In genomic region chr7:19362276-19362675, GRCm38 (mm10) we compare ENCODE assay signal across 7 mouse cellular contexts. TPM values are rescaled to one million over a fixed set of nuclear protein-coding genes. Genes with fewer than 3 reads are reported as not detected.
DNase-seq lines count a peak whose midpoint lies in the region; ATAC-seq and TF ChIP-seq lines count a peak whose summit lies in the region.

No protein-coding gene starts in this region.

- no peak overlapping the region for H3K9ac ChIP-seq in lung, embryonic 16.5 days (ENCODE audit: low read length)
- H3K9ac ChIP-seq in intestine, postnatal 0 days (ENCODE audit: low read depth, low read length) = no peak overlapping the region
- no peak overlapping the region for H3K9ac ChIP-seq in stomach, embryonic 14.5 days (replicated peaks; ENCODE audit: low read depth, low read length)

- no peak for TF ChIP-seq CTCF in lung, adult 2 months (IDR thresholded peaks at IDR 0.05; ENCODE audit: insufficient read depth, low read length)
- TF ChIP-seq CTCF in intestine, postnatal 0 days (IDR thresholded peaks at IDR 0.05; ENCODE audit: low read depth) = no peak

- H3K4me2 ChIP-seq in lung, embryonic 16.5 days (ENCODE audit: low read depth, low read length) = peak overlapping the region; percentile 94; the same call in 1 of the 2 replicates
- H3K4me2 ChIP-seq in intestine, postnatal 0 days (replicated peaks; ENCODE audit: low read depth) = peak overlapping the region; percentile 96
- peak overlapping the region; percentile 96 for H3K4me2 ChIP-seq in stomach, embryonic 14.5 days (replicated peaks; ENCODE audit: low read depth, low read length)

- no peaks in the 10 kb centered on the region for H3K36me3 ChIP-seq in lung, embryonic 16.5 days (ENCODE audit: control insufficient read depth, insufficient read depth, low read length)
- peaks cover 13% of the 10 kb centered on the region for H3K36me3 ChIP-seq in heart, embryonic 10.5 days
- H3K36me3 ChIP-seq in intestine, postnatal 0 days (ENCODE audit: control insufficient read depth, insufficient read depth) = peaks cover 5% of the 10 kb centered on the region; the same call in 1 of the 2 replicates
- peaks cover 6% of the 10 kb centered on the region for H3K36me3 ChIP-seq in stomach, embryonic 14.5 days (ENCODE audit: control insufficient read depth, insufficient read depth, low read length)

- WGBS in lung, embryonic 16.5 days = 25% methylated on average over 4 of the region's 4 CpGs
- WGBS in lung, adult 2 months = 39% methylated on average over 4 of the region's 4 CpGs
- 25% methylated on average over 4 of the region's 4 CpGs for WGBS in heart, embryonic 10.5 days
- 36% methylated on average over 4 of the region's 4 CpGs for WGBS in intestine, postnatal 0 days
- WGBS in stomach, embryonic 14.5 days = 36% methylated on average over 4 of the region's 4 CpGs

- H3K9me3 ChIP-seq in lung, embryonic 16.5 days (ENCODE audit: control insufficient read depth, low read length) = no peaks in the 10 kb centered on the region
- no peaks in the 10 kb centered on the region for H3K9me3 ChIP-seq in heart, embryonic 10.5 days
- H3K9me3 ChIP-seq in intestine, postnatal 0 days (ENCODE audit: control insufficient read depth) = no peaks in the 10 kb centered on the region
- no peaks in the 10 kb centered on the region for H3K9me3 ChIP-seq in stomach, embryonic 14.5 days (ENCODE audit: control insufficient read depth, low read depth, low read length)

- no peak for TF ChIP-seq POLR2A in lung, adult 2 months (IDR thresholded peaks at IDR 0.05; ENCODE audit: borderline replicate concordance, extremely low read depth, low read depth, low read length)

- H3K27me3 ChIP-seq in lung, embryonic 16.5 days (ENCODE audit: control insufficient read depth, insufficient read depth, low read depth, low read length) = no peaks in the 10 kb centered on the region
- no peaks in the 10 kb centered on the region for H3K27me3 ChIP-seq in heart, embryonic 10.5 days (ENCODE audit: insufficient read depth, poor library complexity, severe bottlenecking)
- H3K27me3 ChIP-seq in intestine, postnatal 0 days (replicated peaks; ENCODE audit: control insufficient read depth, insufficient read depth, low read length) = no peaks in the 10 kb centered on the region
- no peaks in the 10 kb centered on the region for H3K27me3 ChIP-seq in stomach, embryonic 14.5 days (ENCODE audit: control insufficient read depth, insufficient read depth, low read length)

- no peak for DNase-seq in lung, adult 2 months
- peak; percentile 88 for DNase-seq in heart, embryonic 10.5 days (ENCODE audit: low spot score)
- DNase-seq in c-Kit-positive CD71-positive TER-119-positive erythroid progenitor cells, embryonic 14.5 days (ENCODE audit: low spot score) = no peak

- H3K4me3 ChIP-seq in lung, embryonic 16.5 days (ENCODE audit: low read length) = no peak overlapping the region
- H3K4me3 ChIP-seq in lung, adult 2 months (replicated peaks; ENCODE audit: extremely low read depth, low read depth, low read length) = no peak overlapping the region
- peak overlapping the region; percentile 73 for H3K4me3 ChIP-seq in heart, embryonic 10.5 days
- no peak overlapping the region for H3K4me3 ChIP-seq in intestine, postnatal 0 days (ENCODE audit: low read depth, low read length)
- peak overlapping the region; percentile 82; the same call in 1 of the 2 replicates for H3K4me3 ChIP-seq in stomach, embryonic 14.5 days (ENCODE audit: low read depth, low read length)

- ATAC-seq in lung, embryonic 16.5 days (ENCODE audit: low read depth) = no peak
- ATAC-seq in intestine, postnatal 0 days = no peak
- ATAC-seq in stomach, embryonic 14.5 days (ENCODE audit: insufficient number of reproducible peaks, insufficient read depth, low FRiP score, low read depth) = no peak
- ATAC-seq in cerebellum, adult (ENCODE audit: insufficient number of reproducible peaks, low FRiP score, low TSS enrichment) = no peak

- peaks cover 9% of the 10 kb centered on the region for H3K4me1 ChIP-seq in lung, embryonic 16.5 days (replicated peaks; ENCODE audit: control insufficient read depth, insufficient read depth, low read length)
- H3K4me1 ChIP-seq in lung, adult 2 months (ENCODE audit: control insufficient read depth, insufficient read depth, low read length) = peaks cover 2% of the 10 kb centered on the region; the same call in 1 of the 2 replicates
- peaks cover 59% of the 10 kb centered on the region for H3K4me1 ChIP-seq in heart, embryonic 10.5 days
- 0 out of 2 replicates have a peak, but pooled peaks cover 9% of the 10 kb centered on the region for H3K4me1 ChIP-seq in intestine, postnatal 0 days (replicated peaks; ENCODE audit: control insufficient read depth, insufficient read depth, low read length)
- peaks cover 20% of the 10 kb centered on the region for H3K4me1 ChIP-seq in stomach, embryonic 14.5 days (ENCODE audit: control insufficient read depth, insufficient read depth, low read length)

- H3K27ac ChIP-seq in lung, embryonic 16.5 days (ENCODE audit: low read length) = no peak overlapping the region
- H3K27ac ChIP-seq in heart, embryonic 10.5 days = peak overlapping the region; percentile 92
- H3K27ac ChIP-seq in intestine, postnatal 0 days (ENCODE audit: low read depth, low read length) = no peak overlapping the region
- no peak overlapping the region for H3K27ac ChIP-seq in stomach, embryonic 14.5 days (ENCODE audit: low read length)

RNA-seq across cellular contexts. Expression of gene Ppp1r13l, which starts 2.7 kb away (rescaled TPM):
- polyA plus RNA-seq in lung, embryonic 16.5 days (2015; fragmentation: Nextera tagmentation; extraction: Ambion mirVana) = 4.9 TPM in 2 replicates
- polyA plus RNA-seq in lung, adult 2 months (2012; rRNA removed) = 10.0 and 17.8 TPM in 2 replicates
- polyA plus RNA-seq in heart, embryonic 10.5 days (2016; fragmentation: Nextera tagmentation; extraction: Ambion mirVana) = 12.0 and 16.2 TPM in 2 replicates
- polyA plus RNA-seq in intestine, postnatal 0 days (2015; fragmentation: Nextera tagmentation; extraction: Ambion mirVana) = 1.4 TPM in 2 replicates
- 9.6 and 10.0 TPM in 2 replicates for polyA plus RNA-seq in stomach, embryonic 14.5 days (2014; fragmentation: Nextera tagmentation; extraction: Ambion mirVana)

RNA-seq across cellular contexts. Expression of gene Cd3eap, which starts 3.0 kb away (rescaled TPM):
- polyA plus RNA-seq in lung, embryonic 16.5 days (2015; fragmentation: Nextera tagmentation; extraction: Ambion mirVana) = 17.2 and 17.3 TPM in 2 replicates
- polyA plus RNA-seq in lung, adult 2 months (2012; rRNA removed) = 4.6 and 5.2 TPM in 2 replicates
- 23.2 and 27.8 TPM in 2 replicates for polyA plus RNA-seq in heart, embryonic 10.5 days (2016; fragmentation: Nextera tagmentation; extraction: Ambion mirVana)
- polyA plus RNA-seq in intestine, postnatal 0 days (2015; fragmentation: Nextera tagmentation; extraction: Ambion mirVana) = 8.3 and 9.7 TPM in 2 replicates
- 20.5 and 23.9 TPM in 2 replicates for polyA plus RNA-seq in stomach, embryonic 14.5 days (2014; fragmentation: Nextera tagmentation; extraction: Ambion mirVana)

RNA-seq across cellular contexts. Expression of gene Ercc1, which starts 17.7 kb away (rescaled TPM):
- polyA plus RNA-seq in lung, embryonic 16.5 days (2015; fragmentation: Nextera tagmentation; extraction: Ambion mirVana) = 79.9 and 82.5 TPM in 2 replicates
- polyA plus RNA-seq in lung, adult 2 months (2012; rRNA removed) = 38.7 and 46.6 TPM in 2 replicates
- polyA plus RNA-seq in heart, embryonic 10.5 days (2016; fragmentation: Nextera tagmentation; extraction: Ambion mirVana) = 74.0 and 84.2 TPM in 2 replicates
- 22.1 and 27.1 TPM in 2 replicates for polyA plus RNA-seq in intestine, postnatal 0 days (2015; fragmentation: Nextera tagmentation; extraction: Ambion mirVana)
- 86.0 and 92.8 TPM in 2 replicates for polyA plus RNA-seq in stomach, embryonic 14.5 days (2014; fragmentation: Nextera tagmentation; extraction: Ambion mirVana)

RNA-seq across cellular contexts. Expression of gene Ercc2, which starts 19.5 kb away (rescaled TPM):
- polyA plus RNA-seq in lung, embryonic 16.5 days (2015; fragmentation: Nextera tagmentation; extraction: Ambion mirVana) = 15.9 and 17.4 TPM in 2 replicates
- 43.3 and 44.6 TPM in 2 replicates for polyA plus RNA-seq in lung, adult 2 months (2012; rRNA removed)
- polyA plus RNA-seq in heart, embryonic 10.5 days (2016; fragmentation: Nextera tagmentation; extraction: Ambion mirVana) = 19.2 and 19.3 TPM in 2 replicates
- polyA plus RNA-seq in intestine, postnatal 0 days (2015; fragmentation: Nextera tagmentation; extraction: Ambion mirVana) = 6.2 and 8.7 TPM in 2 replicates
- 8.8 and 10.3 TPM in 2 replicates for polyA plus RNA-seq in stomach, embryonic 14.5 days (2014; fragmentation: Nextera tagmentation; extraction: Ambion mirVana)

RNA-seq across cellular contexts. Expression of gene Klc3, which starts 41.6 kb away (rescaled TPM):
- polyA plus RNA-seq in lung, embryonic 16.5 days (2015; fragmentation: Nextera tagmentation; extraction: Ambion mirVana) = 17.5 and 19.7 TPM in 2 replicates
- polyA plus RNA-seq in lung, adult 2 months (2012; rRNA removed) = 14.1 and 18.2 TPM in 2 replicates
- polyA plus RNA-seq in heart, embryonic 10.5 days (2016; fragmentation: Nextera tagmentation; extraction: Ambion mirVana) = 4.4 and 5.8 TPM in 2 replicates
- 1.6 TPM in 2 replicates for polyA plus RNA-seq in intestine, postnatal 0 days (2015; fragmentation: Nextera tagmentation; extraction: Ambion mirVana)
- 6.0 and 8.9 TPM in 2 replicates for polyA plus RNA-seq in stomach, embryonic 14.5 days (2014; fragmentation: Nextera tagmentation; extraction: Ambion mirVana)

Comparison
In these comparisons a context has a peak if more than half of its experiments do, and no peak if none do; other contexts are left out.
1. H3K4me3 ChIP-seq: peak in heart, embryonic 10.5 days (single experiment) and stomach, embryonic 14.5 days (single experiment); none in lung, embryonic 16.5 days (single experiment), lung, adult 2 months (single experiment) and intestine, postnatal 0 days (single experiment).
2. Peak in every context shown above with its lines, with median percentiles within 50 percentile points of each other: H3K4me2 ChIP-seq.